Mouse (Mus musculus) gastrocnemius, adult 2 months (tissue): ENCODE results near the gene Tbpl2. TPM values are rescaled to one million over a fixed set of nuclear protein-coding genes. Genes with fewer than 3 reads are reported as not detected.

ENCODE experiments used
- DNase-seq: peaks from one replicate; pipeline ENCODE4 v3.0.0; 2022
- H3K27ac ChIP-seq: fragments of 200-600 bp; 2 replicates; pipeline ENCODE4 v1.8.1; 2022; ENCODE audit warnings: mild to moderate bottlenecking
- H3K4me3 ChIP-seq: fragments of 200-600 bp; 2 replicates; pipeline ENCODE4 v1.8.1; 2022; ENCODE audit warnings: mild to moderate bottlenecking, moderate library complexity
- CTCF ChIP-seq: fragments of 200-600 bp; IDR thresholded peaks from 2 replicates; pipeline ENCODE4 v1.8.1; 2022; ENCODE audit warnings: antibody characterized with exemption, mild to moderate bottlenecking, moderate library complexity
- intact Hi-C: fragments of 180-260 bp; cut with DNase I; formaldehyde crosslinking; loops from one replicate; pipeline ENCODE4 v1.15.1; 2025
- long read RNA-seq, 2 experiments: library from polyadenylated mRNA; stranded (forward); transcript quantifications; one replicate each; pipeline ENCODE4 v2.0.0; 2021
- total RNA-seq, 2 experiments: library from RNA; stranded (reverse); gene quantifications; 2 replicates each; pipeline ENCODE4 v1.2.3; 2021

Gene Tbpl2
- total RNA-seq = not detected
- long read RNA-seq, experiment 1 = 0 reads
- long read RNA-seq, experiment 2 = 0 reads

DNA sequence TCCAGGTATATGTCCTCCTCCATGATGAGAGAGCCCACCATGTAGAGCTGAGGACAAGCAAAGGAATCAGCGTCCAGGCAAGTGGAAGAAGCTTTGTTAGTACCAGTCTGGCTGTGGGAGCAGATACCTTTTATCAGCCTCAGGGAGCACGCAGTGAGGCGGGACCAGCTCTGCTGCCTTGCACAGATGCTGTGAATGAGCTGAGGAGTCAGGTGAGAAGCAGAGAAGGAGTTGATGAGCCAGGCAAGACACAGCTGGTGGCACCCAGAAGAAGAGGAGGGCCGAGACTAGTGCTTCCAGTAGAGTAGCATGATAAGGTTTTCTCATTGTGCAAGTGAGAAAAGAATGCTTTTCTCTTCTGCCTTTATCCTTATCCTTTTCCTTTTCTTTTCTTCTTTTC lies at the start of gene Tbpl2:
Gene Tbpl2, minus strand, starts transcription at position 101 of the 400 bp plus-strand sequence.
- no peak for DNase-seq
- no peak within 1 kb of the TSS for H3K27ac ChIP-seq
- TF ChIP-seq CTCF = no peak
- no peak within 1 kb of the TSS for H3K4me3 ChIP-seq
- intact Hi-C loops = no loop called here

DNA sequence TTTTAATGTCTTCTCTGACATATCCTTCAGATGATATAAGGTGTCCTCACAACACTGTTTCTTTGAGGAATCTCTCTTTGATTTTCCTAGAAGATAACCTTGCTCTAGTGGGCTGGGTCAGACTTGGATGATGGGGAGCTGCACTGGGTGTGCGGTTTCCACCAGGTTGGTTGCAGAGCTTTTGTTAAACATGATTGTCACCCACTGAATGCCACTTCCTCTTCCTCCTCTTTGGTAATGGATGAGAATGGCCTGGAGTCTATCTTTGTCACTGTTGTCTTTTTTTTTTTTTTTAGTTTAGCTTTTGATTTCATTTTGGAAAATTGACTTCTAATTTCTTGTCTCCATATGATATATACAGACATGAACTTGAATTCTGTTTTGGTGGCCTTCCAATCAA lies 38.0 kb upstream of the Tbpl2 start:
- DNase-seq = no peak
- intact Hi-C loops = no loop called here
- H3K27ac ChIP-seq = no peak overlapping the region
- no peak overlapping the region for H3K4me3 ChIP-seq
- no peak for TF ChIP-seq CTCF

- intact Hi-C loops = no loop called here
- no peak overlapping the region for H3K27ac ChIP-seq
- TF ChIP-seq CTCF = no peak
- DNase-seq = no peak
- no peak overlapping the region for H3K4me3 ChIP-seq
Observed at GRCm38 (mm10) chr2:24109085-24109484, 12.7 kb upstream of the Tbpl2 start.

DNA sequence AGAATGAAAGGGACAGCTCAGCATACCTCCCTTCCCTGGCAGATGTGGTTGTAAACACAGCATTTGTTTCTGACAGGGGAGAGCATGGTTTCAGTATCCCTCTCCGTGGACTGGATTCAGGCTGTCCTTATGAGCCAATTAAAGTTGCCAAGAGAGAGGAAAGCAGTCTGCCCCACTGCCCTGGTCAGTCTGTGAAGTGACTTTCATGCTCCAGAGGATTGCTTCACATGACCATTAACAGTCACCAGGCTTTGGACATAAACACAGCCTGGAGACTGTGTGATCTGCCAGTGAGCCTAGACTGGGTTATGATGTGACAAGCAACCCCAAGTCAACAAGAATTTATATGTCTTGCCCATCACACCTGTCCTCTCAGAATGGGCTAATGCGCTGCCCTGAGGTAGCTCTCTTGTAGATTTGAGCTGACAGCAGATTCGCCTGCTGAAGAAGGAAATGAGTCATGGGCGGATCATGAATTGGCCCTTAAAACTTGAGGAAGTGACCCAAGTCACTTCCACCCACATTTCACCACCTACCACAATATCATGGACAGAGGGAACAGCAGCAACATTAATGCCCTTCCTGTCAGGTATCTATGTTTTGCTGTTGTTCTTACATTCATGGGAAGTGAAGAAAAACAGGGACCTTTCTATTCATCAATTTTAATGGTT lies 7.4 kb upstream of the Tbpl2 start:
- no peak for DNase-seq
- intact Hi-C loops = no loop called here
- H3K4me3 ChIP-seq = no peak overlapping the region
- H3K27ac ChIP-seq = no peak overlapping the region
- TF ChIP-seq CTCF = no peak

GRCm38 (mm10) chr2:24090921-24091320 lies 5.5 kb downstream of the Tbpl2 start:
- no peak overlapping the region for H3K27ac ChIP-seq
- no peak overlapping the region for H3K4me3 ChIP-seq
- TF ChIP-seq CTCF = no peak
- intact Hi-C loops = no loop called here
- DNase-seq = no peak

DNA sequence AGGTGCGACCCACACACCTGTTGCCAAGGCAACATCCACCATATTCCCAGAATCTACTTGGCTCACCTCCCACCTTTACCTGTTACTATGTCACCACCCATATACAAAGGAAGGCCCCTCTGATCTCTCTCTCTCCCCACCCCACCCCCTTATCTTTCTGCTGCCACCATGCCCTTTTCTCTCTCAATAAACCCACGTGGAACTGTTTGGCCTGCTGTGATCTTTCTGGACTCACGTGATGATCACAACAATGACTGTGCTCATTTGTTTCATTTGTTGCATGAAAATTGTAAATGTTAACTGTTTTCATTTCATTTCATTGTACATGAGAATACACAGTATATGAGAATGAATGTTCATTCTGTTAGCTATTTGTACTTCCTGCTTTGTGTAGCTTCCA lies 45.9 kb downstream of the Tbpl2 start:
- no peak for DNase-seq
- Histone ChIP-seq H3K27ac (no peak overlapping the region), H3K4me3 (no peak overlapping the region)
- TF ChIP-seq CTCF = no peak
- intact Hi-C loops = no loop called here

GRCm38 (mm10) chr2:24049344-24049990 lies 46.9 kb downstream of the Tbpl2 start, which contains the start of gene Hnmt:
Gene Hnmt (minus strand): TSS chr2:24049394.
- DNase-seq = no peak
- intact Hi-C loops = no loop called here
- no peak for TF ChIP-seq CTCF
- Histone ChIP-seq H3K27ac (peak within 1 kb of the TSS; percentile 93), H3K4me3 (peak within 1 kb of the TSS; percentile 72)

- intact Hi-C loops = no loop called here
- TF ChIP-seq CTCF = no peak
- Histone ChIP-seq H3K4me3 (peak overlapping the region; percentile 72), H3K27ac (peak overlapping the region; percentile 93)
- peak; percentile 83 for DNase-seq
Observed at GRCm38 (mm10) chr2:24048480-24049097, 47.8 kb downstream of the Tbpl2 start.

- Histone ChIP-seq H3K27ac (peak overlapping the region; percentile 93), H3K4me3 (peak overlapping the region; percentile 72)
- TF ChIP-seq CTCF = no peak
- intact Hi-C loops = no loop called here
- DNase-seq = no peak
Observed at GRCm38 (mm10) chr2:24047551-24048479, 48.6 kb downstream of the Tbpl2 start.

GRCm38 (mm10) chr2:24042901-24043300 lies 53.5 kb downstream of the Tbpl2 start:
- Histone ChIP-seq H3K4me3 (no peak overlapping the region), H3K27ac (no peak overlapping the region)
- intact Hi-C loops = no loop called here
- no peak for TF ChIP-seq CTCF
- no peak for DNase-seq

DNA sequence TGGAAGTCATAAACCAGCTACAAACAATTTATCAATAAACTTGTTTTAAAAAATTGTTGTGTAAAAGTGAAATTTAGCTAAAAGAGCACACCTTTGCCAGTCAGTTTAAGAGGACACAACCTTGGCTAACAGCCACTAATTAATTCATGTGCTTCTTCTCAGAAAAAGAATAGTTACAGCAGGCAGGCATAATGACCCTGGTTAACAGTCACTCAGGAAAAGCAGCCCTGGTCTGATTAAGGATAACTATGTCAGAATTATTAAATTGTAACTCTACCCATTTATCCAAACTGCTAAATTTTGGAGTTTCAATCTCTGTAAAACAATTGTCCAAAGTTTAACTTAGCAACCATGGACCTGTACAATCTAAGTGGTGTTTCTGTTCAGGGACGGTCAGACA lies 55.9 kb downstream of the Tbpl2 start:
- DNase-seq = no peak
- intact Hi-C loops = no loop called here
- Histone ChIP-seq H3K4me3 (no peak overlapping the region), H3K27ac (no peak overlapping the region)
- no peak for TF ChIP-seq CTCF

Other genes with a start within 250 kb of the Tbpl2 start
- 1 to 10 TPM; 5.1 to 6.7 TPM for gene Hnmt, start 47.2 kb downstream of the Tbpl2 start, total RNA-seq
- gene Il1f8, start 56.6 kb upstream of the Tbpl2 start, total RNA-seq = not detected
- not detected for gene Il1f9, start 89.9 kb upstream of the Tbpl2 start, total RNA-seq
- not detected for gene Il1f6, start 118.8 kb upstream of the Tbpl2 start, total RNA-seq
- not detected for gene Il1f5, start 180.4 kb upstream of the Tbpl2 start, total RNA-seq
- not detected for gene Il1f10, start 194.6 kb upstream of the Tbpl2 start, total RNA-seq
- not detected for gene Il1rn, start 240.3 kb upstream of the Tbpl2 start, total RNA-seq